Mouse (Mus musculus) heart, adult 2 months (tissue): ENCODE results near the gene Hmga2.

Source experiments
- CTCF ChIP-seq: fragments of 200-600 bp; IDR thresholded peaks from 2 replicates; pipeline ENCODE4 v1.8.1; 2022; ENCODE audit warnings: antibody characterized with exemption, mild to moderate bottlenecking, moderate library complexity
- EP300 ChIP-seq: fragments of 200-500 bp; IDR thresholded peaks from 2 replicates; pipeline ENCODE4 v1.6.1; 2011; ENCODE audit warnings: low read depth, low read length, control low read depth; ENCODE audit not compliant: insufficient read depth
- POLR2A ChIP-seq: fragments of 200-500 bp; IDR thresholded peaks from 2 replicates; pipeline ENCODE4 v1.6.1; 2011; ENCODE audit warnings: mild to moderate bottlenecking, low read depth, low read length, control low read depth; ENCODE audit not compliant: insufficient read depth

DNA sequence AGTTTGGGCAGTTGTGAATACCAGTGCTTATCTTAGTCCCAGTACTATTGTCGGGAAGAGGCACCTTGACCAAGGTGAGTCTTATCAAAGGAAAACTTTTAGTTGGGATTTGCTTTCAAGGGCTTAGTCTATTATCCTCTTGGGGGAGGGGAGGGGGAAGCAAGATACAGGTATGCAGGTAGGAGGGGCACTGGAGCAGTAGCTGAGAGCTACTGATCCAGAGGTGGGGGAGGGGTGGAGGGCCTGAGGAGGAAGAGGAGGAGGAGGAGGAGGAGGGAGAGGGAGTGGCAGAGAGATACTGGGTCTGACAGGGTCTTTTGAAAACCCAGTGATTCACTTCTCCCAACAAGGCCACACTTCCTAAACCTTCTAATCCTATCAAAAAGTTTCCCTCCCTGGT lies 9.2 kb upstream of the Hmga2 start:
- TF ChIP-seq CTCF (no peak), EP300 (no peak), POLR2A (no peak)
